Mouse (Mus musculus) intestine, embryonic 16.5 days (tissue): ENCODE measurements around the gene Bcar3. TPM values are rescaled to one million over a fixed set of nuclear protein-coding genes. Genes with fewer than 3 reads are reported as not detected.

Experiments
- ATAC-seq: fragments of 200-750 bp; cut with Nextera tagmentation; 2 replicates; pipeline ENCODE4 v1.8.0; 2017; ENCODE audit warnings: moderate TSS enrichment, moderate library complexity
- H3K27ac ChIP-seq: fragments of 300-500 bp; sonication (generic); 2 replicates; pipeline ENCODE4 v1.5.1; 2014; ENCODE audit warnings: mild to moderate bottlenecking, low read length
- H3K27me3 ChIP-seq: fragments of 300-500 bp; sonication (generic); replicated peaks from 2 replicates; pipeline ENCODE4 v1.6.1; 2014; ENCODE audit warnings: low read length, control low read depth, mixed read lengths; ENCODE audit not compliant: control insufficient read depth, insufficient read depth
- H3K36me3 ChIP-seq: fragments of 300-500 bp; sonication (generic); 2 replicates; pipeline ENCODE4 v1.6.1; 2014; ENCODE audit warnings: low read length, control low read depth; ENCODE audit not compliant: control insufficient read depth, insufficient read depth
- H3K4me1 ChIP-seq: fragments of 300-500 bp; sonication (generic); 2 replicates; pipeline ENCODE4 v1.6.1; 2014; ENCODE audit warnings: low read length, control low read depth, mixed read lengths; ENCODE audit not compliant: control insufficient read depth, insufficient read depth
- H3K4me2 ChIP-seq: fragments of 300-500 bp; sonication (generic); 2 replicates; pipeline ENCODE4 v1.6.1; 2014; ENCODE audit warnings: low read depth, low read length, control low read depth
- H3K4me3 ChIP-seq: fragments of 300-500 bp; sonication (generic); 2 replicates; pipeline ENCODE4 v1.5.1; 2014; ENCODE audit warnings: mild to moderate bottlenecking, low read length
- H3K9ac ChIP-seq: fragments of 300-500 bp; sonication (generic); 2 replicates; pipeline ENCODE4 v1.6.1; 2014; ENCODE audit warnings: low read depth, low read length
- H3K9me3 ChIP-seq: fragments of 300-500 bp; sonication (generic); 2 replicates; pipeline ENCODE4 v1.6.1; 2016; ENCODE audit warnings: low read length, control low read depth; ENCODE audit not compliant: control insufficient read depth
- WGBS: fragments of 180-500 bp; shearing (Covaris S2); extraction: QIAGEN DNeasy Blood & Tissue Kit; methylation state at CpG from one replicate; pipeline ENCODE4 v1.1.7; 2014; 5-methylcytosine and 5-hydroxymethylcytosine counted together
- polyA plus RNA-seq: library from polyadenylated mRNA; unstranded; fragments of >200 nt; fragmentation: Nextera tagmentation; extraction: Ambion mirVana; gene quantifications from 2 replicates; pipeline ENCODE4 v1.2.1, GENCODE M21; 2015

Bcar3 gene
- polyA plus RNA-seq, 1 experiment from 2014 or later, result 23.7 TPM

DNA sequence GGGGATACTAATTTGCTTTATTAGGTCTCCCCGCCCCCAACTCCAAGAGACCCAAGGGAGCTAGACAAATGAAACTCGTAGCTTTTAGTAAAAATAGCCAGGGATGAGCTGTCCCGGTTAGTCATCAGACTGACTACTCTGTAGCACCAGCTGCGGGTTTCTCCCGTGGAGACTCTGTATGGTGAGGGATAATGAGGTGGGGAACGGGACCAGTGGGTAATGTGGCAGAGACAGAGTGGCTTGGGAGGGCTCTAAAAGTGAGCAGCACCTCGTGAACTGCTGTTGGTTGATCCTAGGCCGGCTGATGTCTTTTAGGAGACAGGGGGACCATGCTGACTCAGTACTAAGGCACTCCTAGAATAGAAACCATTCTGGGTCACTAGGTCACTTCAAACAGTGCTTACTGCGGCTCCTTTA is 49.5 kb downstream of the Bcar3 start:
- 69% methylated on average over 9 of the region's 9 CpGs for WGBS
- Histone ChIP-seq H3K27me3 (no peaks in the 10 kb centered on the region), H3K27ac (no peak overlapping the region), H3K9ac (no peak overlapping the region), H3K4me2 (no peak overlapping the region), H3K9me3 (no peaks in the 10 kb centered on the region), H3K4me1 (no peaks in the 10 kb centered on the region), H3K36me3 (no peaks in the 10 kb centered on the region), H3K4me3 (no peak overlapping the region)
- ATAC-seq, result no peak

GRCm38 (mm10) chr3:122344350-122344749 is 50.4 kb downstream of the Bcar3 start:
- Histone ChIP-seq H3K9me3 (no peaks in the 10 kb centered on the region), H3K27ac (no peak overlapping the region), H3K9ac (no peak overlapping the region), H3K4me2 (no peak overlapping the region), H3K27me3 (no peaks in the 10 kb centered on the region), H3K36me3 (no peaks in the 10 kb centered on the region), H3K4me3 (no peak overlapping the region), H3K4me1 (no peaks in the 10 kb centered on the region; the same call in 1 of the 2 replicates)
- WGBS, result 68% methylated on average over 5 of the region's 5 CpGs
- ATAC-seq, result no peak

DNA sequence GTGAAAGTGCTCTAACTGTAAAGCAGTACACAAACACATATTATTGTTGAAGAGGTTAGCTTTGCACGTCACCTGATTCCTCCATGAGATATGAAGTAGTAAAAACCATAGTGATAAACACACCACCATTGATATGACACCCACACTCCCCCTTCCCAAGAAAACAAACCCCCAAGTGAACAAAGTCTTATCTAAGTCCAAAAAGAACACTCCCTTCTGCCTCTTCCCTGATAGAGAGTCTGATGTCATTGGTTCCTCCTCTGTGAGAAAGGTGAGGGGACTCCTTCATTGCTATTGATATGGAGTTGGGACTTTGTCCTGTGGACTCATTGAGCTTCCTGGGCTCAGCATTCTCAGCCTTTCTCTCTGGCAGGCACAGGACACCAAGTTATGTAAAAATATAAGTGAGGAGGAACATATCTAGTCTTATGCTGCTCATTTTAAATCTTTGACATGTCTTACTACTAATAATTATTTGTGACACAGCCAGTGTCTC is 52.1 kb downstream of the Bcar3 start:
- H3K4me3 ChIP-seq, result no peak overlapping the region
- ATAC-seq, result peak; percentile 83
- no peaks in the 10 kb centered on the region; the same call in 1 of the 2 replicates for H3K4me1 ChIP-seq
- no peak overlapping the region for H3K9ac ChIP-seq
- H3K9me3 ChIP-seq, result no peaks in the 10 kb centered on the region
- H3K27me3 ChIP-seq, result no peaks in the 10 kb centered on the region
- 73% methylated on average over 1 of the region's 1 CpGs for WGBS
- no peaks in the 10 kb centered on the region for H3K36me3 ChIP-seq
- no peak overlapping the region for H3K4me2 ChIP-seq
- peak overlapping the region; percentile 69 for H3K27ac ChIP-seq

- 90% methylated on average over 2 of the region's 2 CpGs for WGBS
- H3K9ac ChIP-seq, result no peak overlapping the region
- no peaks in the 10 kb centered on the region for H3K36me3 ChIP-seq
- peak; percentile 25; the same call in 1 of the 2 replicates for ATAC-seq
- no peaks in the 10 kb centered on the region for H3K9me3 ChIP-seq
- H3K4me3 ChIP-seq, result no peak overlapping the region
- H3K4me2 ChIP-seq, result no peak overlapping the region
- no peaks in the 10 kb centered on the region for H3K27me3 ChIP-seq
- H3K27ac ChIP-seq, result peak overlapping the region; percentile 69
- no peaks in the 10 kb centered on the region; the same call in 1 of the 2 replicates for H3K4me1 ChIP-seq
These were observed 52.7 kb downstream of the Bcar3 start for GRCm38 (mm10) chr3:122346600-122346999.

- Histone ChIP-seq H3K27ac (peak overlapping the region; percentile 13), H3K36me3 (no peaks in the 10 kb centered on the region), H3K4me2 (no peak overlapping the region), H3K9me3 (no peaks in the 10 kb centered on the region), H3K4me3 (no peak overlapping the region), H3K4me1 (no peaks in the 10 kb centered on the region; the same call in 1 of the 2 replicates), H3K27me3 (no peaks in the 10 kb centered on the region), H3K9ac (no peak overlapping the region)
- 55% methylated on average over 5 of the region's 5 CpGs for WGBS
- ATAC-seq, result peak; percentile 88
These were observed 54.7 kb downstream of the Bcar3 start for GRCm38 (mm10) chr3:122348677-122349076.

DNA sequence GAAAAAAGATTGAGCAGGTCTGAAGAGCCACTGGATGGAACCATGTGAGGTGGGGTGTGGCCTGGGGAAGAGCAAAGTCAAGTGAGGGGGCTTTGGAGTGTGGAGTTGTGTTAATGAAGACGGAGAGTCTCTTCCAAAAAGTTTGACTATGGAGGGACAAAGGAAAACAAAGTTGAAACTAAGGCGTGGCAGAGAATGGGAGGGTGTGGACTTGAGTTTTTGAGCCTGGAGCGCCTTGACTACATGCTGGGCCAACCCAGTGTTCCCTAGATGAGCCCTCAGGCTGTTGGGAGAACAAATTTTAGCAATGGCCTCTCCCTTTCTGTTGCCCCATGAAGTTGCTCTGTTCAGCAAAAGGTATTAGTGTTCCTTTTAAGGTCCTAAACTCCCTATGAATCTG is 58.9 kb downstream of the Bcar3 start:
- Histone ChIP-seq H3K9me3 (no peaks in the 10 kb centered on the region), H3K27ac (no peak overlapping the region), H3K27me3 (no peaks in the 10 kb centered on the region), H3K9ac (no peak overlapping the region), H3K4me3 (no peak overlapping the region), H3K4me2 (no peak overlapping the region), H3K36me3 (no peaks in the 10 kb centered on the region), H3K4me1 (no peaks in the 10 kb centered on the region; the same call in 1 of the 2 replicates)
- ATAC-seq, result no peak
- WGBS, result 87% methylated on average over 3 of the region's 3 CpGs

- Histone ChIP-seq H3K4me1 (peaks cover 9% of the 10 kb centered on the region; the same call in 1 of the 2 replicates), H3K4me3 (no peak overlapping the region)
- WGBS, result 80% methylated on average over 7 of the region's 7 CpGs
These were observed 65.5 kb downstream of the Bcar3 start for GRCm38 (mm10) chr3:122359426-122359825.

GRCm38 (mm10) chr3:122359954-122360353 is 66.0 kb downstream of the Bcar3 start:
- no peak for ATAC-seq
- no peaks in the 10 kb centered on the region for H3K27me3 ChIP-seq
- no peak overlapping the region for H3K9ac ChIP-seq
- H3K4me2 ChIP-seq, result no peak overlapping the region
- H3K9me3 ChIP-seq, result no peaks in the 10 kb centered on the region
- no peak overlapping the region for H3K4me3 ChIP-seq
- 92% methylated on average over 9 of the region's 9 CpGs for WGBS
- H3K27ac ChIP-seq, result no peak overlapping the region
- peaks cover 12% of the 10 kb centered on the region; the same call in 1 of the 2 replicates for H3K4me1 ChIP-seq
- no peaks in the 10 kb centered on the region for H3K36me3 ChIP-seq

More at GRCm38 (mm10) chr3:122359426-122359825, 65.5 kb downstream of the Bcar3 start:
- no peak overlapping the region for H3K27ac ChIP-seq
- no peaks in the 10 kb centered on the region for H3K36me3 ChIP-seq
- no peaks in the 10 kb centered on the region for H3K27me3 ChIP-seq
- ATAC-seq, result no peak
- H3K4me2 ChIP-seq, result no peak overlapping the region
- no peaks in the 10 kb centered on the region for H3K9me3 ChIP-seq
- H3K9ac ChIP-seq, result no peak overlapping the region

GRCm38 (mm10) chr3:122360721-122361138 is 66.8 kb downstream of the Bcar3 start:
- no peak overlapping the region for H3K4me2 ChIP-seq
- H3K4me1 ChIP-seq, result peaks cover 17% of the 10 kb centered on the region; the same call in 1 of the 2 replicates
- peak; percentile 61 for ATAC-seq
- 35% methylated on average over 5 of the region's 5 CpGs for WGBS
- no peak overlapping the region for H3K4me3 ChIP-seq
- H3K36me3 ChIP-seq, result no peaks in the 10 kb centered on the region
- no peaks in the 10 kb centered on the region for H3K27me3 ChIP-seq
- H3K9ac ChIP-seq, result no peak overlapping the region
- no peak overlapping the region for H3K27ac ChIP-seq
- H3K9me3 ChIP-seq, result no peaks in the 10 kb centered on the region

GRCm38 (mm10) chr3:122362719-122363118 is 68.8 kb downstream of the Bcar3 start:
- peaks cover 17% of the 10 kb centered on the region; the same call in 1 of the 2 replicates for H3K4me1 ChIP-seq
- H3K9ac ChIP-seq, result no peak overlapping the region
- H3K4me2 ChIP-seq, result no peak overlapping the region
- no peaks in the 10 kb centered on the region for H3K9me3 ChIP-seq
- H3K27ac ChIP-seq, result no peak overlapping the region
- no peak overlapping the region for H3K4me3 ChIP-seq
- H3K27me3 ChIP-seq, result no peaks in the 10 kb centered on the region
- no peak; the same call in 1 of the 2 replicates for ATAC-seq
- WGBS, result 18% methylated on average over 2 of the region's 2 CpGs
- H3K36me3 ChIP-seq, result no peaks in the 10 kb centered on the region
